Mouse (Mus musculus): ENCODE results near the gene Rai14.

Rai14 gene

GRCm38 (mm10) chr15:10683687-10684203 lies 30.7 kb downstream of the Rai14 start:
- POLR2A ChIA-PET: interaction anchor here in 2 of 4 experiments (0.8 to 8.2 kb wide), 8 partner anchors 11 to 50 kb away, joined by 3 to 149 read pairs (median 4); no protein-coding TSS in a partner anchor
- CTCF ChIA-PET: no interaction called here

DNA sequence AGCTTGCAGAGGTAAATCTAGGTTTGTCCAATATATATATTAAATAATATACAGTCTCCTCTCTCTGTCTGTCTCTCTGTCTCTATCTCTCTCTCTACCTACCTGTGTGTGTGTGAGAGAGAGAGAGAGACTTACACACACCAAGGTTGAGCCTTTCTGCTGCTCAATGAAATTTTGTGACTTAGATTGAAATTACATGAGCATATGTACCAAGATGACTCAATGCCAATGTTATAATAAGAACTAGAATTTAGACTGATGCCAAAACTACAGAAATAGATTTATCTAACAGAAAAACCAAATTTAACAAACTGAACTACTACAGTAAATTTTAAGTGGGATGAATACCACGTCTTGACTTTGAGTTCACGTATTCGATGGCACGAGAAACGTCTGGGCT lies 33.9 kb downstream of the Rai14 start:
- CTCF ChIA-PET: interaction anchor here in 1 of 4 experiments (1.1 kb wide), 1 partner anchor 10 kb away, joined by 3 read pairs; no protein-coding TSS in a partner anchor
- POLR2A ChIA-PET: interaction anchor here (0.6 to 3.6 kb wide), 13 partner anchors 7 to 81 kb away, joined by 3 to 23 read pairs (median 3); partner anchors contain the start of gene Rai14 (in 1 of the 4)

DNA sequence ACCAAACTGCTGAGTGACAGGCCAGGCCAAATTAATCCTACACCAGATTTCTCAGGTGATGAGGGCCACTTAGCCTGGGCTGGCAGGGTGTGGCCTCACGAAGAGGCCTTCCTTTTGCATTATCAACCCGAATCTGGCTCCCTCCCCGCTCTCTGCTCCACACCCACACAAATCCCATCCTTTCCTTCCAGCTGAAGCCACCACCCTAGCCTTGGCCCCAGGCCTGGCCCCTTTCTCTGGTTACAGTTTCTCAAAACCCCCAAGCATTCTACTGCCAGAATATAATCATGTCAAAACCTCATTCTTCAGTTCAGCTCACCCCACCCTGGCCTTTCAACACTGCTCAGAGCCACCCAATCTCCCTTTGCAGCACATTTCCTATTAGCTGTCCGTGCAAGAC lies 34.9 kb downstream of the Rai14 start:
- POLR2A ChIA-PET: interaction anchor here (0.5 to 4.9 kb wide), 22 partner anchors 7 to 193 kb away, joined by 3 to 40 read pairs (median 4); partner anchors contain the start of gene Rai14 (in 1 of the 4)
- CTCF ChIA-PET: interaction anchor here in 1 of 4 experiments (1.1 to 1.4 kb wide), 2 partner anchors 9 to 17 kb away, joined by 3 read pairs; no protein-coding TSS in a partner anchor

GRCm38 (mm10) chr15:10675801-10676200 lies 38.6 kb downstream of the Rai14 start:
- ChIA-PET CTCF (interaction anchor here in 1 of 4 experiments (0.6 to 1.0 kb wide), 2 partner anchors 9 to 92 kb away, joined by 3 read pairs; no protein-coding TSS in a partner anchor), POLR2A (interaction anchor here in 3 of 4 experiments (0.6 to 10.9 kb wide), 36 partner anchors 10 to 306 kb away, joined by 3 to 150 read pairs (median 5); partner anchors contain the start of genes Amacr (in 2 of the 3), Rai14 (in 2 of the 3), Brix1 (in 1 of the 3) and Dnajc21 (in 1 of the 3))

DNA sequence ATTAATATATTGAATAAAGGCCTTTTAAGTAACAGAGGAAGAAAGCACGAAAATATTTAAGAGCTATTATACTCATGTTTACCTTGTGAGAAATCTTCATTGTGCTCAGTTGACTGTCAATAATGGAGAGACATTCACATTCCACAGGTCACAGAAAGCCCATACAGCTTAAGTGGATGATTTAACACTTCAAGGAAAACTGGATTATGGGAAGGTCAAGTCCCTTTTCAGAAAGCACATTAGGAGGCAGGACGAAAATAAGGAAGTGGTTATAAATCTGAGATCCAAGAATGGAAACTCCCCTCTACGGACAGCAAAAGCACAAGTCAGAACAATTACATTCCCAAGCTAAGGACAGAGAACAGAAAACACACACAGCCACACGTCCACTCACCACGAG lies 41.5 kb downstream of the Rai14 start:
- POLR2A ChIA-PET: interaction anchor here (0.5 to 10.9 kb wide), 39 partner anchors 8 to 153 kb away, joined by 3 to 150 read pairs (median 4); partner anchors contain the start of gene Rai14 (in 2 of the 4)
- CTCF ChIA-PET: no interaction called here

DNA sequence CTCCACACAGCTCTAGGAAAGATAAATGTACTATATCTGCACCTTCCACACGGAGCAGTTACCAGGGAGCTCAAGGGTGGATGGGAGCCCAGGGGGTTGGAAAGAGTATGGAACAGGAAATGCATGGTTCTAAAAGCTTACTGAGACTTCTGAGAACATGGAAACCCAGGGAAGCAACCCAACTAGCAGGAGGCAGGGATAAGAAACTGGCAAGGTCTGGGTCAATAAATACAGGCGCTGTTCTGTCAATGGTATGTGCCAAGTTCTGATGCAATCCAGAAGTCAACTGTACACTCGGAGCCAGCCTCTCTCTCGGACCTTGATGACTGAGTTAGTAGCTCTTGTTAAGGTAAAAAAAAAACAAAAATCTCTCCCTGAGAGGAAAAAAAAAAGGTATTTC lies 42.6 kb downstream of the Rai14 start:
- POLR2A ChIA-PET: interaction anchor here (0.6 to 10.9 kb wide), 44 partner anchors 7 to 146 kb away, joined by 3 to 150 read pairs (median 4); partner anchors contain the start of gene Rai14 (in 2 of the 4)
- CTCF ChIA-PET: interaction anchor here in 2 of 4 experiments (0.7 to 1.5 kb wide), 2 partner anchors 88 to 249 kb away, joined by 3 to 4 read pairs; no protein-coding TSS in a partner anchor

DNA sequence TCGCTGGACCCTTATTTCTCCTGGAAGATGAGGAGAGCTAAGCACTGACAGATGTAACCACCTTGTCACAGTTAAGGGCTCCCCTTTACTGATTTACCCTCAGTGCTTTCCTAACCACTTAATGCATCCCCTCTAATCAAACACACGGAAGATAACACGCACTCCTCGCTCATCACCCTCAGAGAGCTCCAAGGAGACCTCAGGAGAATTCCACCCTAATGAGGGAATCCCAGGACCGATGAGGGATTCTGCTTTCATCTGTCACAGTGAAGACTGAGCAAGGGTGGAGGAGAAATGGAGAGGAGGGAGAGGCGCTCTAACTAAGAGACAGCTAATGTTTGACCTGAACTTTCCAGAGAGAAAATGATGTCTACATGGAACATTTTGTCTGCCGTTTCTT lies 44.3 kb downstream of the Rai14 start:
- POLR2A ChIA-PET: interaction anchor here in 3 of 4 experiments (0.9 to 10.9 kb wide), 16 partner anchors 9 to 312 kb away, joined by 3 to 150 read pairs (median 10); partner anchors contain the start of genes Rai14 (in 3 of the 3), Amacr (in 1 of the 3) and Dnajc21 (in 1 of the 3)
- CTCF ChIA-PET: interaction anchor here in 1 of 4 experiments (1.0 kb wide), 1 partner anchor 10 kb away, joined by 3 read pairs; no protein-coding TSS in a partner anchor

GRCm38 (mm10) chr15:10668120-10668900 lies 46.1 kb downstream of the Rai14 start:
- ChIA-PET CTCF (interaction anchor here in 2 of 4 experiments (1.0 kb wide), 2 partner anchors 40 to 253 kb away, joined by 3 to 5 read pairs; no protein-coding TSS in a partner anchor), POLR2A (interaction anchor here in 3 of 4 experiments (0.5 to 10.9 kb wide), 35 partner anchors 7 to 1369 kb away, joined by 3 to 150 read pairs (median 4); partner anchors contain the start of genes Rai14 (in 3 of the 3) and Amacr (in 1 of the 3))

DNA sequence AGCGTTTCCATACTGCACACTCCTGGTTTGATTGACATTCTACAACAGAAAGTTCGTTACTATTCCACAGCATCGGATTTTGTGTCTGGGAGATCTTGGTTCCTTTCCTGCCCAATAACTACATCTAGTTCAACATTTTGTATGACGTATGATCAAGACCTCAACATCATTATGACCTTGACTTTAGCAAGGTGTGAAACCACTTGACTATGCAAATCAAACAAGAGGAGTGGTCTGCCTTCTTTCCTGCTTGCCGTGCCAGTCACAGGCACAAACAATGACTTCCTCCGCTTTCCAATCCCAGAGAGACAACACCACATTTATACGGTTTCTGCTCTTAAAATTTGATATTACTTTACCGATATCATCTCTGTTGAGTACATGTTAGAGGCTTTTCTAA lies 48.6 kb downstream of the Rai14 start:
- ChIA-PET CTCF (interaction anchor here in 1 of 4 experiments (1.5 kb wide), 1 partner anchor 10 kb away, joined by 3 read pairs; no protein-coding TSS in a partner anchor), POLR2A (interaction anchor here in 3 of 4 experiments (0.5 to 10.9 kb wide), 11 partner anchors 10 to 1581 kb away, joined by 3 to 150 read pairs (median 4); partner anchors contain the start of gene Rai14 (in 1 of the 3))

GRCm38 (mm10) chr15:10664529-10664898 lies 49.9 kb downstream of the Rai14 start:
- POLR2A ChIA-PET: interaction anchor here in 3 of 4 experiments (0.7 to 3.0 kb wide), 7 partner anchors 8 to 40 kb away, joined by 3 to 16 read pairs (median 3); no protein-coding TSS in a partner anchor
- CTCF ChIA-PET: no interaction called here

- ChIA-PET POLR2A (interaction anchor here in 3 of 4 experiments (0.7 to 5.0 kb wide), 8 partner anchors 8 to 41 kb away, joined by 3 to 35 read pairs (median 4); no protein-coding TSS in a partner anchor), CTCF (interaction anchor here in 3 of 4 experiments (0.6 to 0.7 kb wide), 3 partner anchors 44 to 219 kb away, joined by 3 to 6 read pairs (median 3); no protein-coding TSS in a partner anchor)
Observed at GRCm38 (mm10) chr15:10663793-10664528, 50.5 kb downstream of the Rai14 start.

DNA sequence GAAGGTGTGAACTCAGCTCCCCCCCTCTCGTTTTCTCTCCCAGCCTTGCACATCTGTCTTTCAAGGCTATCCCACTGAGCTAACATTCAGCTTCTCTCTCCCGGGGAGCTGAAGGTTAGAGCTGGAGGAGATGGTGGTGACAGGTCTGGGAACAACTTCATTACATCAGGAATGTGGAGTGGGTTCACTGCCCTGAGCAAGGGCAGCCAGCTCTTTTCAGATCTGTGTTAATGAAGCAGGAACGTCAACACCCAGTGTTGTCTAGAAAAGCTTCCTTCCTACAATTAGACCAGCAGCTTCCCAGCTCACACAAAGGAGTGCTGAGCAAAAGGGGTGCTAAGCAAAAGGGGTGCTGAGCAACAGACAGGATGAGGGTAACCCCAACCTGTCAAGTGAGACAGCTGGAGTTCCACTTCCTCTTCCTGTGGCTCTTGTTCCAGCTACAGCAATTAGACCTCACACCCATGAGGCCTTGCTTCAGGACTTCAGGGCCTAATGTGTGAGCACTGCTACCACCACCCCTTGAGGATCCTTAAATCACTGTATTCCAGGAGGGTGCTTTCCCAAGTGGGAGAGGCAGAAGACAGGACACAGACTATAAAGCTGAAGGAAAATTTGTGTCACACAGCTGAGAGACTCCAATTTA lies 52.3 kb downstream of the Rai14 start:
- POLR2A ChIA-PET: interaction anchor here (0.5 to 5.0 kb wide), 39 partner anchors 7 to 1435 kb away, joined by 3 to 35 read pairs (median 4); partner anchors contain the start of gene Rai14 (in 2 of the 4)
- CTCF ChIA-PET: no interaction called here

- ChIA-PET CTCF (no interaction called here), POLR2A (interaction anchor here in 2 of 4 experiments (0.8 to 5.0 kb wide), 5 partner anchors 11 to 63 kb away, joined by 3 to 35 read pairs (median 11); no protein-coding TSS in a partner anchor)
Observed at GRCm38 (mm10) chr15:10658803-10659202, 55.6 kb downstream of the Rai14 start.

GRCm38 (mm10) chr15:10656146-10656545 lies 58.3 kb downstream of the Rai14 start:
- ChIA-PET POLR2A (interaction anchor here in 2 of 4 experiments (0.6 to 1.8 kb wide), 7 partner anchors 9 to 445 kb away, joined by 3 to 4 read pairs (median 3); no protein-coding TSS in a partner anchor), CTCF (no interaction called here)

DNA sequence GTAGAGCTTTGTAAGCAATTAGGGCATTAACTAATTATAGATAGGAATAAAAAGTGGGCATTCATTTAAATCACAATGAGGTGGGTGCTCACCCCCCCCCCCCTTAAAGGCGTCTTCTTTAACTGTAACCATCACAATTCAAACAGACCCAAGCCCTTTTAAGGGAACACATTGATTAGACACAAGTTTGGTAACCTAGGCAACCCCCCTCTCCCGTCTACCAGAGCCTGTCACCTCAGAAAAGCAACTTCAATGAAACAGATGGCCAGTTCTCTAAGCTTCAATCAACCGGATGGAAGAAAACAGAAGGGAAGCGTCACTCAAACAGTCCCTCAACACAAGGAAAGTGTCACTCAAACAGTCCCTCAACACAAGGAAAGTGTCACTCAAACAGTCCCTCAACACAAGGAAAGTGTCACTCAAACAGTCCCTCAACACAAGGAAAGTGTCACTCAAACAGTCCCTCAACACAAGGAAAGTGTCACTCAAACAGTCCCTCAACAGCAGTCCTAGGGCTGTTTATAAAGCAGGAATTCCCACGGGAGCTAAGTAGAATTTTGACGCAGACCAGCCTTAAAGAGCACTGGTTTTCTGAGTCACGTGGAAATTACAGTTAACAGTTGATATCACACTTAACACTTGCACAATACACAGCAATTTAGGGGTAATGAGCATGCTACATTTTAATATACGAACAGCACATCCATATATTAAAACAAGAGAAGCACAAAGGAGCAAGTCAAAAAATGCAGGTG lies 59.1 kb downstream of the Rai14 start:
- POLR2A ChIA-PET: interaction anchor here in 3 of 4 experiments (0.6 to 2.4 kb wide), 16 partner anchors 8 to 1574 kb away, joined by 3 to 10 read pairs (median 3); no protein-coding TSS in a partner anchor

GRCm38 (mm10) chr15:10654696-10655095 lies 59.7 kb downstream of the Rai14 start:
- CTCF ChIA-PET: interaction anchor here in 1 of 4 experiments (1.1 kb wide), 1 partner anchor 120 kb away, joined by 5 read pairs; no protein-coding TSS in a partner anchor
- POLR2A ChIA-PET: interaction anchor here in 3 of 4 experiments (0.5 to 2.4 kb wide), 12 partner anchors 8 to 1584 kb away, joined by 3 to 10 read pairs (median 3); partner anchors contain the start of gene Nadk2 (in 1 of the 3)

More for the DNA sequence above, 59.1 kb downstream of the Rai14 start:
- CTCF ChIA-PET: interaction anchor here in 1 of 4 experiments (1.1 kb wide), 1 partner anchor 121 kb away, joined by 5 read pairs; no protein-coding TSS in a partner anchor

Measured in embryonic stem cell, embryonic (primary cell).